Mouse (Mus musculus) testis, postnatal 10 days (tissue): ENCODE data around the gene 1110002E22Rik.

Experiments used
- DNase-seq: peaks from one replicate; pipeline ENCODE4 v3.0.0; 2021; ENCODE audit warnings: low spot score

Gene 1110002E22Rik

GRCm38 (mm10) chr3:138106887-138107286 is 42.0 kb downstream of the 1110002E22Rik start:
- DNase-seq, result no peak

DNA sequence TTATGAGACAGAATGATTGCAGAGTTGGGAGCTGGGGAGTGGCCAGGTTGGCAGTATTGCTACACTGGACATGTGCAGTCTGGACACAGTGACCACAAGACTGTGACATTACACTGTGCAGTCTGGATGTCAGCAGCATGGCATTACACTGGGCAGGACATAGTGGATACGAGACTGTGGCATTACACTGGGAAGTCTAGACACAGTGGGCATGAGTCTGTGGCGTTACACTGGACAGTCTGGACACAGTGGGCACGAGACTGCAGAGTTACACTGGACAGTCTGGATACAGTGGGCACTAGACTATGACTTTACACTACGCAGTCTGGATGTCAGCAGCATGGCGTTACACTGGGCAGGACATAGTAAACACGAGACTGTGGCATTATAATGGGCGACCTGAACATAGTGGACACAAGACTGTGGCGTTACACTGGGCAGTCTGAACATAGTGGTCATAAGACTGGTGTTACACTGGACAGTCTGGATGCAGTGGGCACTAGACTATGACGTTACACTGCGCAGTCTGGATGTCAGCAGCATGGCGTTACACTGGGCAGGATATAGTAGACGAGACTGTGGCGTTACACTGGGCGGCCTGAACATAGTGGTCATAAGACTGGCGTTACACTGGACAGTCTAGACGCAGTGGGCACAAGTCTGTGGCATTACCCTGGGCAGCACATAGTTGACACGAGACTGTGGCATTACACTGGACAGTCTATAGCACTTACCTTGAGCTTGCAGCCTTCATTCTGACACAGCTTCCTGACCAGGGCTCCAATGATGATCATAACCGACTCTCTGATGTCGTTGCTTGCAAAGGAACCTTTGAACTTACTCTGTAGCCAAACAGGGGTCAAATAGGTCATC is 46.3 kb downstream of the 1110002E22Rik start:
- no peak for DNase-seq

GRCm38 (mm10) chr3:138114106-138114505 is 49.3 kb downstream of the 1110002E22Rik start:
- peak; percentile 52 for DNase-seq

- DNase-seq, result no peak
These were observed 52.0 kb downstream of the 1110002E22Rik start for GRCm38 (mm10) chr3:138116871-138117270.

- no peak for DNase-seq
These were observed 53.5 kb downstream of the 1110002E22Rik start for GRCm38 (mm10) chr3:138118392-138118791.

- DNase-seq, result no peak
These were observed 54.0 kb downstream of the 1110002E22Rik start for GRCm38 (mm10) chr3:138118831-138119230.

DNA sequence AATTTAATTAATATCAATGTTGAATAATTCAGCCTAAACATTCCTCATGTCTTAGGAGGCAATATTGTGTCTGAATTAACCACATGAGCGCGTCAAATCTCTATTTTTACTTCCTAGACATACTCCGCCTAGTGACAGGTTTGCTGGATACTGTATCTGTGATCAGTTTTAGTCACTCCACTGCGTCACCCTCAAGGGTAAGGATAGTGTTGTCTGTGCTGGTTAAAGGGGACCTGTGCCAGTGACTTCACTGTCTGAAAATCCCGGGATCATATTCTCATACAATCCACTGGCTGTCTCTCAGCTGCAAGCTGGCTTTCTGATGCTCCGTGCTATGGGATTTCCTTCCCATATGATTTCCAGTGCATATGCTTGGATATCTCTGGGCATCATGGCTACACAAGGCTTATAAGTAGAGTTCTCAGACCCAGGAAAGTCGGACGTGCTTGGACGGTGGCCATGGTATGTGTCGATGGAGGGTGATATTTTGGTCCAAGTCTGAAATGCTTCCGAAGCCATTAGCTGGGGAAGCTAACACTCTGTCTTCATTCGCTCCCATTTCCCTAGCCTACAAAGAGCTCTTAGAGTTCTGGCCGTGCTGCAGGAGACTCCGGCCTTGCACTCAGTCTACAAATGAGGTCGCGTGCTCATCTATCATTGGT is 54.7 kb downstream of the 1110002E22Rik start:
- no peak for DNase-seq

- DNase-seq, result no peak
These were observed 56.6 kb downstream of the 1110002E22Rik start for GRCm38 (mm10) chr3:138121461-138121860.

DNA sequence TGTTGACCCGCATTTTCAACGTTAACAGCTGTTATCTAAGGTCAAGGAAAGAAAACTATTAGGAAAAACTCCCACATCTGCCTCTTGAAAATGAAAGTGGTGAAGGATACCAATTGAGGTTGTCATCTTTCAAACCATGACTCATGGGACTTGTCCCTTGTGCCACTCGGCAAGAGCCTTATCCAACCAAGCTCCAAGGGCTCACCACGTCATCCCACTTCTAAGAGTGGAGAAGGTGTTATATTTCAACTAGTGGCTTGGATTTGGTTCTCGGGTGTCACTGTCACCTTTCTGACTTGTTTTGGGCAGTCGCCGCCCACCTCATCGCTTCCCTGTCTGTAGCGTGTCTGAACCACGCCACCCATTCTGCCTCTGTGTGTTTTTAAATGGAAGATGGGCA is 59.0 kb downstream of the 1110002E22Rik start:
- no peak for DNase-seq

DNA sequence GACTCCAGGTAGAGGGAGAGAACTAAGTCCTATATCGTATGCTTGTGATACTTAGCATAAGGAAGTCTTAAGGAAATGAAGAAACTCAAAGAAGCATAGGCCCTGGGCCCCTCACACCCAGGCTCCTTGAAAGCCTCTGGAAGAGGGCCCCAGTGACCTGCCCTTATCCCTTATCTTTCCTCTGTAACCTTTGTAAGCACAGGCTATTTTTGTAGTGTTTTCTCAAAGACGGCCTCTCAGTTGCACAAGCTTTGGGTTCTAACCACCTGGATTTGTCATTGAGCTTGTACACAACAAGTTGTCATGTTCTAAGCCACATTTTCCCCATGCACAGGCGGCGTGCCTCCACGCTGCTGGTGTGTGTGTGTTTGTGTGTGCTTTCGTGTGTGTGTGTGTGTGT is 64.3 kb downstream of the 1110002E22Rik start:
- no peak for DNase-seq

GRCm38 (mm10) chr3:138130692-138131091 is 65.8 kb downstream of the 1110002E22Rik start:
- no peak for DNase-seq
